Mouse (Mus musculus) left cerebral cortex, postnatal 4 days (tissue): ENCODE data around the gene Gm10134. TPM values are rescaled to one million over a fixed set of nuclear protein-coding genes. Genes with fewer than 3 reads are reported as not detected.
"Not testable (repeated sequence)": the region's sequence is repeated elsewhere in the genome, so short reads cannot be mapped to it uniquely, and the experiment has no call there.

Source experiments
- DNase-seq: peaks from one replicate; pipeline ENCODE4 v3.0.0-alpha.2; 2022
- intact Hi-C: fragments of 180-260 bp; cut with DNase I; formaldehyde crosslinking; loops from one replicate; pipeline ENCODE4 v1.15.1; 2025
- total RNA-seq, 2 experiments: library from RNA; stranded (reverse); gene quantifications; 2 replicates each; pipeline ENCODE4 v1.2.3; 2021

Gene Gm10134
- total RNA-seq, 2 experiments from 2014 or later: not detected

GRCm38 (mm10) chr2:28502987-28503386, 2.9 kb upstream of the Gm10134 start:
- DNase-seq: no peak
- intact Hi-C loops: no loop called here

DNA sequence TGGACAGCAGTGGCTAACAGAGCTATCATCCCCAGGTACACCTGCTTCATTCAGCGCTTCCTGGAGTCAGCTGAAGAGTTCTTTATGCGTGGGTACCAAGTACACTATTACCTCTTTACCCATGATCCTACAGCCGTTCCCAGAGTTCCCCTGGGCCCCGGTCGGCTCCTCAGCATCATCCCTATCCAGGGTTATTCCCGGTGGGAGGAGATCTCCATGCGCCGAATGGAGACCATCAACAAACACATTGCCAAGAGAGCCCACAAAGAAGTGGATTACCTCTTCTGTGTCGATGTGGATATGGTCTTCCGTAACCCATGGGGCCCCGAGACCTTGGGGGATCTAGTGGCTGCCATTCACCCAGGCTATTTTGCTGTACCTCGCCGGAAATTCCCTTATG, 1.2 kb upstream of the Gm10134 start:
- intact Hi-C loops: no loop called here
- DNase-seq: no peak

DNA sequence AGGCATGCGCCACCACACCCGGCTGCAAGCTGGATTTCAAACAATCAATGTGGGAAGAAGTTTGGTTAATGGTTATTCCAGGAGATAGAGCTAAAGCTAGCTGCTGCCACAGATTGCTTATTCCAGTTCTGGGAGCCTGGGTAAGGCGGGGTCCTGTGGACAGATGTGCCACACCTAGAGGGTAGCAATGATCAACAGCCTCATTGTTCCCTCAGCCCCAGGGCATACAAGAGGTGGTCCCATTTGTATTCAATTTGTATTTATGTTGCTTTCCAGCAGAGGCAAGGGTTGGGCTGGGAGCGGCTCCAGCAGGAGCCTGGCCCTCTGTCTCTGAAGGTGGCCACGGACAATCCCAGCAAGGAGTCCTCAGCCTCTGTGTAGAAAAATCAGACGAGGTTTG, 396 bp downstream of the Gm10134 start:
- intact Hi-C loops: no loop called here
- no peak for DNase-seq

DNA sequence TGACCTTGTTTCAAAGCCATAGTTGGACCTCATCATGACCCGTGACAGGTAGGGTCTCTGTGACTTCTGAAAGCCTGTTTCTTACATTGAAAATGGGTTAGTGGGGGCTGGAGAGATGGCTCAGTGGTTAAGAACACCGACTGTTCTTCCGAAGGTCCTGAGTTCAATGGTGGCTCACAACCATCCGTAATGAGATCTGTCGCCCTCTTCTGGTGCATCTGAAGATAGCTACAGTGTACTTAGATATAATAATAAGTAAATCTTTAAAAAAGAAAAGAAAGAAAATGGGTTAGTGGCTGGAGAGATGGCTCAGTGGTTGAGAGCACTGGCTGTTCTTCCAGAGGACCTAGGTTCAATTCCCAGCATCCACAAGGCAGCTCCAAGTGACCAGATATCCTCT, 5.7 kb downstream of the Gm10134 start:
- intact Hi-C loops: loop anchor here (5.0 kb wide), 1 partner anchor 36 kb away; no protein-coding TSS in a partner anchor
- not testable (repeated sequence) for DNase-seq

DNA sequence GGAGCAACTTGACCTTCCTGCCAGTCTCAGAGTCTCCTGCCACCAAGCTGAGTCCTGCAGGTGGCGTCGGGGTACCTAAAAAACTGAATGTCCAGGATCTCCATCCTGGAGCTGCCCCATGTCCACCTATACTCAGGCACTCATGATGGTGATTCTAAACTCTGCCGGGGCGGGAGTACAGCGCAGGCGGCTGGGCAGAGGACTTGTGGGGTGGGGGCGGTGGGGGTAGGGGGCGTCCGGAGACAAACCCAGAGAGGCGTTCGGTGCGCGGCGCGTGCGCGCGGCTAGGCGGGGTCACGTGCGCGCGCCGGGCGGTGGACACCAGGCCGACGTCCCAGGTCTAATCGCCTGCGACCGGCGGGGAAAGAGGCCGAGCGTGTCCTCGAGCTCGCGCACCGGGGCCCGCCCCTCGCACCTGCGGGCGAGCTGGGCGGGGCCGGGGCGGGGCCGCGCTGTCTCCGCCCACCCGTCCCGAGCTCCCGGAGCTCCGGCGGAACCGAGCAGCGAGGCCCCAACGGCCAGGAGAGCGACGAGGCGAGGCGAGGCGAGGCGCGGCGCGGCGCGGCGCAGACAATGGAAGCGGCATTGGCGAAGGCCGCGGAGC, 7.0 kb downstream of the Gm10134 start, which contains the start of gene Ralgds:
TSS of gene Ralgds (plus strand) at position 328 of the 604 bp plus-strand sequence.
- DNase-seq: peak; percentile 75
- intact Hi-C loops: loop anchor here (5.0 kb wide), 1 partner anchor 34 kb away; no protein-coding TSS in a partner anchor

DNA sequence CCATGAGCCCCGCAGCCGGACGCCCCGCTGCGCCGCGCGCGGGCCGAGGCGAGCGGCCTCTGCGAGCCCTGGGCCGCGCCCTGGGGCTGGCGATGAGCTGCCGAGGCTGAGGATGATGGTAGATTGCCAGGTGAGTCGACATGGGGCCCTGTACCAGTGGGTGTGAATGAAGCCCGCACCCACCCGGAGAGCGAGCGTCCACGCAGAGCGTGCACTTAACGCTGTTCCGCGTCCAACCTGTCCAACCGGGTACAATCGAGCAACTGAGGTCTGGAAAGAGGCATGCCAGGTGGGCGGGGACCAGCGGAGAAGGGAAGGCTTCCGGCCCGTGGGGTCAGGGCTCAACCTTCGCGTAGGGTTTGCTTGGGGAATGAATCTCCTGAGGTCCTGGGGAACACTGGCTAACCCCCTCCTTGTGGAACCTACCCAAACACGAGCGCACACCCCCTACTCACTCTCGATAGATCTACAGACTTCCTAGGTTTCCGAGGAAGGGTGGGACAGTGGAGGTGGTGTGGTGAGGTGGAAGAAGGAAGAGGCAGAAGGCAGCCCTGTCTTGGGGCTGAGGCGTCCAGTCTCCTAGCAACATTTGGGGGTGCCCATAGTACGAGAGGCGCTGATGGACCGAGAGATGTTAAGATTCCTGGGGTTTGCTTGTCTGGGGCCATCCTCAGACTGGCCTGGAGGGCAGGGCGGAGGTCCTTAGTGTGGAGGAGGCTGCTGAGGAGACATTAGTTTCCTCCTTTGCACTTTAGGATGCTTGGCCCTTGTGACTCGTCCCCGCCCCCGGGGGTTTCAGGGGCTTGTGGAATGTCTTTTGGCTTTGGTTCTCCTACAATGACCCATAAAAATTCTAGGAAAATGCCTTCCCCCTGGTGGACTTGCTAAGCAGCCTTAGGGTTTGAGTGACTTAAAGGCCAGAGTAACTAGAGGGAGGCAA, 7.8 kb downstream of the Gm10134 start:
- intact Hi-C loops: loop anchor here (5.0 kb wide), 1 partner anchor 34 kb away; no protein-coding TSS in a partner anchor
- DNase-seq: peak; percentile 53

DNA sequence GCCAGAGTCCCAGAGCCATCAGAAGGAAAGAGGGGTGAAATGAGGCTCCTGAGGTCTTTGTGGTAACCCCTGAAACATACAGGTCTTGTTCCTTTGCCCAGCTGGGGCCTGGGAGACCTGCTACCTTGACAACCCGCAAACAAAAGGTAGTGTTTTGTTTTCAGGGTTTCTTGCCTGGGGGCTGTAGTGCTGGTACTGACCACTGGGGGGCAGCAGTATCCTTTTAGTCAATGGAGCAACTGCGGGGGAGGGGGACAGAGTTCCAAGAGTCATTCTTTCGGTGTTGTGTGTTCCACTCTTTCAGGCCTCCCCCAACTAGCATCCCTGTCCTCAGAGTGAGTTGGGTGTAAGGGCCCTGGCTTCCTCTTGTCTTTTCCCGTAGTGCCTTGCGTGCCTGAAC, 8.6 kb downstream of the Gm10134 start:
- peak; percentile 91 for DNase-seq
- intact Hi-C loops: loop anchor here (5.0 kb wide), 1 partner anchor 33 kb away; no protein-coding TSS in a partner anchor

GRCm38 (mm10) chr2:28517206-28517909, 11.5 kb downstream of the Gm10134 start:
- intact Hi-C loops: no loop called here
- peak; percentile 74 for DNase-seq

- intact Hi-C loops: no loop called here
- DNase-seq: no peak
Observed at GRCm38 (mm10) chr2:28518231-28518630, 12.3 kb downstream of the Gm10134 start.

DNA sequence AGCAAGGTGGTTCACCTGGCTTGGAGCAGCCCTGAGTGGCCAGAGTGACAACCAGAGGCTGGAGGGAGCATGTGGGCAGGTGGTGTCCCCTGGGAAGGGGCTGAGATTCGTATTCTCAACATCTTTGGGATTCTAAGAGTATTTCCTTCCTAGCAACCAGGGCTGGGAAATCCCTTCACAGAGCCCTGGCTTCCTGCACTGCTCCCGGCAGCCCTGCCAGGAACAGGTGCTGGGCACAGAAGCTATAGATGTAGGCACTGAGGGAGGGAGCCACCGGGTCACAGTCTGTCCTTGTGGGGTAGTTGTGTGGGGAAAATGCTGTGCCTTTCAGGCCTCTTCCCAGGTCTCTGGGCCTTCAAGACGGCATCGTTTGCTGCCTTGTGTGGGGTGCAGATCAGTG, 14.7 kb downstream of the Gm10134 start:
- intact Hi-C loops: no loop called here
- DNase-seq: no peak

GRCm38 (mm10) chr2:28521571-28522151, 15.8 kb downstream of the Gm10134 start:
- intact Hi-C loops: no loop called here
- DNase-seq: no peak

DNA sequence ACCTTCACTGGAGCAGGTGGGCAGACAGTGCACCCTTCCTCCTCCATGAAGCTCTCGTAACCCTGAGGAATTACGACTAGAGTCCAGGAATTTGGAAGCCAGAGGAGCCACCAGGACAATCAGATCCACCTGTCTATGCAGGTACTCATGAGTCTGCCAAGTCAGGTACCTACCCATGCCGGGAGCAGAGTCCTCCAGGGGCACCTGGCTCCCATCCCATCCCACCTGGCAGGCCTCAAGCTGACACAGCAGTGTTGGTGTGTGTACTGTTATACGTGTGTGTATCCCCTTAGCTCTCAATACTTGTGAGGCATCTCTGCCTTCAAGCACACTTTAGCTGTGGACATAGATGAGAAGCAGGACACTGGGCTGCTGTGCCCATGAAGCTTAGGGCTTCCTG, 16.3 kb downstream of the Gm10134 start:
- no peak for DNase-seq
- intact Hi-C loops: no loop called here

DNA sequence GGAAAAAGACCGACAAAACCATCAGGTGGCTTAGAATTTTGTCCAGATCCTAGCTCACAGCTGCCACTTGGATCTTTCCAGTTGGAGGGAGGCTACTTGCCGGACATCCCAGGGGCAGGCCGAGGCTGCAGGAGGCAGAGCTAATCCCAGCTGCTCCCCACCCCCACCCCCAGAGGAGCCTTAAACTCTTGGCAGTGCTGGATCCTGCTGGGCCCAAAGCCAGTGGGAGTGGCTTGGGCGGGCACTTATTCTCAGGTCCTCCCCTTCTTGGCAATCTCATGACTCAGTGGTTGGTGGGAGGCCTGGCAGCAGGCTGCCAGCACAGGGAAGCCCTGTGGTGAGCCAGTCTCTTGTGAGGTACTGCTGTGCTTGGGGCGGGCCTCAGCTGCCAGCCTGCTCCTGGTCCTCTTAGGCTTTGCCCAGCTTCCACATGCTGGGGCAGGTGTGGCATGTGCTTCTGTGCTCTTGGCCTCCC, 17.8 kb downstream of the Gm10134 start:
- DNase-seq: peak; percentile 96
- intact Hi-C loops: no loop called here

DNA sequence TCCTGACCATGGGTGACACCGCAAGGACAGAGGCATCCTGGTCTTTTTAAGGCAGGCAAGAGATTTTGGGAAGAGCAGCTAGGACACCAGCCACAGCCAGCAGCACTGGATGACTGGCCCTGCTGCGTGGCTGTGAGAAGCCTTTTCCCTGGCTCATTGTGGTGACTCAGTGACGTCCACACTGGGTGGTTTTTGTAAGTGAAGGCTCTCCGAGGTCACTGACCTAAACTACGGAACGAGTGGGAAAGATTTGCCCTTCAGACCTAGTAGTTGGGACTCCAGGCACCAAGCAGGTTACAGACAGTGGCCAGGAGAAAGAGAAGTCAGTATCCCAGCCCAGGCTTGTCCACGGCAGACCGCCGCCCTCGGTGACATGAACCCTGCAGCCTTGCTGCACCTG, 18.5 kb downstream of the Gm10134 start:
- intact Hi-C loops: no loop called here

DNA sequence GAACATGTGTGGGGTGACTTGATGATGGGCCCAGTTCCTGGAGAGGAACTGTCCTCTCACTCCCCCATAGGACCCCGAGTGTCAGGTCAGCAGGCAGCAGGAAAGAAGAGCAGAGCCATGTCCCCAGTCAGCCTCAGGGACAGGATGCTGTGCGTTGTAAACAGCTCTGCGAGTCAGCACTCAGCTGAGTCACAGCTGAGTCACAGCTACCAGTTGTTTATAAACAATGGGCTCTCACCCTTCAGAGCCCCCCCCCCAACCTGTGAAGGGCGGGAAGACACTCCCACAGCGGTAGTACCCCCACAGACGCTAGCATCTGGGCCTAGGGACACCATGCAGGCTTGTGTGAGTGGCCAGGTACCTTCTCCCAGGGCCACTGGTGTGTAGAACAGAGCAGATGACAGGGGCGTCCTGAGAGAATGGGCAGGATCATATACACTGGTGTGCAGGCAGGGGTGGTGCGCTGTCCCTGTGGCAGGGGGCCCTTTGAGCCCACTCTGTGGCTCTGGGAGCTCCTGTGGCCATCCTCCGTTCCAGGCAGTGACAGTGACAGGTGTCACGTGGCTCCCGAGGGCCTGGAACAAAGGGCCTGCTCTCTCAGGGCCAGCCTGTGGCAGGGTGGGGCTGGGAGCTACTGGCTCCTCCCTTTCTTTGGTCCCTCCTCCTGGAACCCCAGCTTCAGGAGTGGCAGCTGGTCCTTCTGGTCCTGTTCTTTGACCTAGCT, 19.5 kb downstream of the Gm10134 start:
- intact Hi-C loops: no loop called here

More for the DNA sequence above, 18.5 kb downstream of the Gm10134 start:
- DNase-seq: no peak

DNA sequence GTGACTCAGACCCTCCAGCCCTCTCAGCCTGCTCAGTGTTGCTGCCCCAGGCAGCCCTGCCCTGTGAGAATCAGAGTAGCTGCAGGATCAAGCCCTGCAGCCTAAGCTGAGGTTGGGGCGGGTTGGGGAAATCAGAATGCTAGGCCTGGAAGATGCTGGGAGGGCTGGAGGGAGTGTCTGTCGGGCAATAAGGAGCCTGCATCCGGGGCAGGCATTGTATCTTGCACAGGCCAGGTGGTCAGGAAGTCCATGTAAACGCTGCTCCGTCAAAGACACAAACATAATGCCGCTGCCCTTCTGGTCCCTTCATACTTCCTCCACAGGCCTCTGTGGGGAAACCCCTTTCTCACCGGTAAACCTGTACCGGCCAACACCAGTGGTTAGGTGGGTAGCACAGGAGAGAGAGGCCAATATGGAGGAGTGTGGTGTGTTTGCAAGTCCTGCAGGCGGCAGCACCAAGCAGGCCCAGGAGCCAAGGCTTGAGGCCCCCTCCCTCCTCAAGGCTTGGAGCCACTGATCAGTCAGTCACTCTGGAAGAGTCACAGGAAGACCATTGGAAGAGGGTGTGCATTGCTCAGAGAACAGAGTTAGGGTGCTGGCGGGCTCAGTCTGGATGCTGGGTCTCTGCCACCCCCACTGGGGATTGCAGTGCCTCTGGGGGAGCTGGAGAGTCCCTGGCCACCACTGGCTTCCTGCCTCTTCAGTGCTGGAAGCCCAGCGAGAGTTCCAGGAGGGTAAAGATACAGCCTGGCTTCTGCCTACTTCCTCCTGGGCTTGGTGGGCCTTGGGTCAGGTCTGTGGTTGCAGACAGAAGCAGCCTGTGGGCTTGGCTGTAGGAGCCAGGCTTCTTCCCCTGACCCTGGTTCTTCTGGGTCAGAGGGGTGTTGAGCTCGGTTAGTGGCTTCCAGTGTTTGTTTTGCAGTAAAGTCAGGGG, 20.3 kb downstream of the Gm10134 start:
- intact Hi-C loops: no loop called here
- DNase-seq: peak; percentile 61

More for the DNA sequence above, 19.5 kb downstream of the Gm10134 start:
- peak; percentile 66 for DNase-seq

- intact Hi-C loops: no loop called here
- DNase-seq: no peak
Observed at GRCm38 (mm10) chr2:28527436-28528353, 21.8 kb downstream of the Gm10134 start.

DNA sequence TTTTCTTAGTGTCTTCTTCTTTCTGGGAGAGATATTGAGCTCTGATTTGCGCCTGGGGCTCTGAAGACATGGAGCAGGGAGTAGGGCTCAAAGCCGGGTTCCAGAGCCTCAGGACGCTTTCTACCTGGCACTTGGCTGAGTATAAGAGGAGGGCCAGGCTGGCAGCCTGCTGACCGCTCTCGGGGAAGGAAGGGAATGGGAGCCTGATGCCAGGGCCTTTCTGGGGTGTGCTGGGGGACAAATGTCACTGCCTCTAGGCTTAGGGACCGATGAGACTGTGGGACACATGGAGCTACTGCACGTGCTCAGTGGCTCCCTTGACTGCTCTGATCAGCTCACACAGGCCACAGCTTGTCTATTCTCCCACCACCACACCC, 22.4 kb downstream of the Gm10134 start:
- no peak for DNase-seq
- intact Hi-C loops: no loop called here
